ENCODE assay signal across 10 mouse cellular contexts in the genomic region with DNA sequence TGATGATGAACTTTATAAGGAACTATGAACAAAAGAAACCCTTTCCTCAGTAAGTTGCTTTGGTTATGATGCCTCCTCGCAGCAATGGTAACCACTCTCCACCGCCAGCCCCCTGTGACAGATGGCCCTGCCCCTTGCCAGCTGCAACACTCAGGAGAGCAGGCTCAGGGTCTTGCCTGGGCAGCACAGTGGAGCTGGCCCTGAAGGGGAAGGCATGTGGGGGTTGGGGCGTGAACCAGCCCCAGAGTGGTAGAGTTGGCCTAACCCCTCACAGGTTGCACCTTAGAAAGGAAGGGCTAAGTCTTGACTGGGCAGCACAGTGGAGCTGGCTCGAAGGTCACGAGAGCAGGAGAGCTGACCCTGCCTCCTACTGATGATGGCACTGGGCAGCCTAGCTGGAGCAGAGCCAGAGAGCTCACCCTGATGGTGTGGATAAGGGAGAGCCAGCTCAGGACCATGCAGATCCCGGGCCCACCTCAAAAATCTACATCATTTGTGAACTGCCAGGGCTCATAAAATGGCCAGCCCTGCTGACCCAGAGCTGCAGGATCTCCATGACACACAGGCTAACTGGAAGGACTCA. TPM values are rescaled to one million over a fixed set of nuclear protein-coding genes. Genes with fewer than 3 reads are reported as not detected.
DNase-seq lines count a peak whose midpoint lies in the region; ATAC-seq lines count a peak whose summit lies in the region.
"Had no signal": no experiment of that assay in that cellular context is flagged by ENCODE, and none has a peak within 500 bp of the region (broad histone marks: within the 10 kb centered on the region; RNA-seq: fewer than 3 reads in every experiment).

No protein-coding gene starts in this region.

- WGBS in lung, embryonic 16.5 days, result 65% methylated on average over 6 of the region's 6 CpGs

- no peaks in the 10 kb centered on the region for H3K9me3 ChIP-seq in lung, embryonic 16.5 days (ENCODE audit: control insufficient read depth, low read length)
- H3K9me3 ChIP-seq: megakaryocyte, embryonic 14.5 days had no signal

- ATAC-seq in lung, embryonic 16.5 days (ENCODE audit: low read depth), result peak; percentile 32; the same call in 1 of the 2 replicates
- peak; percentile 40 for ATAC-seq in megakaryocyte-erythroid progenitor cell, adult 5-6 weeks (replicated peaks; ENCODE audit: low FRiP score, low TSS enrichment, poor library complexity, severe bottlenecking)

- DNase-seq in adrenal gland, postnatal 14 days, result peak; percentile 58
- DNase-seq in adrenal gland, adult 18-20 months (ENCODE audit: low spot score in 2 of 2), result no peak
- no peak for DNase-seq in lung, postnatal 14 days
- peak; percentile 28 for DNase-seq in kidney, adult 18-20 months
- DNase-seq in natural killer cell, adult 2 months (ENCODE audit: low spot score in 2 of 2), result no peak
- no peak for DNase-seq in heart, adult 9 months (ENCODE audit: low spot score in 2 of 2)

- H3K27ac ChIP-seq in lung, embryonic 16.5 days (ENCODE audit: low read length), result no peak overlapping the region

- H3K27me3 ChIP-seq in lung, embryonic 16.5 days (ENCODE audit: control insufficient read depth, insufficient read depth, low read depth, low read length), result no peaks in the 10 kb centered on the region

- no peaks in the 10 kb centered on the region for H3K4me1 ChIP-seq in lung, embryonic 16.5 days (replicated peaks; ENCODE audit: control insufficient read depth, insufficient read depth, low read length)

- no peak overlapping the region for H3K9ac ChIP-seq in lung, embryonic 16.5 days (ENCODE audit: low read length)

- no peak overlapping the region for H3K4me2 ChIP-seq in lung, embryonic 16.5 days (ENCODE audit: low read depth, low read length)

- H3K36me3 ChIP-seq in lung, embryonic 16.5 days (ENCODE audit: control insufficient read depth, insufficient read depth, low read length), result peaks cover 24% of the 10 kb centered on the region

- H3K4me3 ChIP-seq in lung, embryonic 16.5 days (ENCODE audit: low read length), result no peak overlapping the region
- H3K4me3 ChIP-seq: erythroblast, embryonic 14.5 days; megakaryocyte, embryonic 14.5 days had no signal

RNA-seq across cellular contexts. Expression of a gene that starts 11.0 kb away (rescaled TPM):
- 50.1 and 50.7 TPM in 2 replicates for total RNA-seq in adrenal gland, postnatal 14 days (2021)
- 10 to 100 TPM; 48.2 to 52.5 TPM for total RNA-seq in adrenal gland, adult 18-20 months (2021)
- polyA plus RNA-seq in lung, embryonic 16.5 days (2015; fragmentation: Nextera tagmentation; extraction: Ambion mirVana), result 79.0 and 80.8 TPM in 2 replicates
- total RNA-seq in megakaryocyte-erythroid progenitor cell, adult 5-6 weeks (2014; fragmentation: Nextera tagmentation), result 59.5 and 69.2 TPM in 2 replicates
- 53.9 and 63.2 TPM in 2 replicates for total RNA-seq in megakaryocyte-erythroid progenitor cell, adult 5-6 weeks (2017)

RNA-seq across cellular contexts. Expression of a gene that starts 18.1 kb away (rescaled TPM):
- 87.9 and 88.6 TPM in 2 replicates for total RNA-seq in adrenal gland, postnatal 14 days (2021)
- total RNA-seq in adrenal gland, adult 18-20 months (2021), result 100 to 1,000 TPM; 107 to 112 TPM
- polyA plus RNA-seq in lung, embryonic 16.5 days (2015; fragmentation: Nextera tagmentation; extraction: Ambion mirVana), result 99.9 and 104 TPM in 2 replicates
- total RNA-seq in megakaryocyte-erythroid progenitor cell, adult 5-6 weeks (2014; fragmentation: Nextera tagmentation), result 18.9 and 35.5 TPM in 2 replicates
- 18.8 and 25.3 TPM in 2 replicates for total RNA-seq in megakaryocyte-erythroid progenitor cell, adult 5-6 weeks (2017)

RNA-seq across cellular contexts. Expression of a gene that starts 26.6 kb away (rescaled TPM):
- not detected in 2 replicates for total RNA-seq in adrenal gland, postnatal 14 days (2021)
- under 1 TPM in 1 of 2 experiments, not detected in 1; 0.06 TPM for total RNA-seq in adrenal gland, adult 18-20 months (2021)
- 0.06 TPM in 1 of 2 replicates, not detected in the other for polyA plus RNA-seq in lung, embryonic 16.5 days (2015; fragmentation: Nextera tagmentation; extraction: Ambion mirVana)
- total RNA-seq in megakaryocyte-erythroid progenitor cell, adult 5-6 weeks (2014; fragmentation: Nextera tagmentation), result 0.22 TPM in 1 of 2 replicates, not detected in the other
- not detected in 2 replicates for total RNA-seq in megakaryocyte-erythroid progenitor cell, adult 5-6 weeks (2017)
- polyA plus RNA-seq: erythroblast, embryonic 14.5 days had no signal

RNA-seq across cellular contexts. Expression of a gene that starts 34.9 kb away (rescaled TPM):
- 914 and 944 TPM in 2 replicates for total RNA-seq in adrenal gland, postnatal 14 days (2021)
- total RNA-seq in adrenal gland, adult 18-20 months (2021), result 100 to 1,000 TPM; 633 to 799 TPM
- polyA plus RNA-seq in lung, embryonic 16.5 days (2015; fragmentation: Nextera tagmentation; extraction: Ambion mirVana), result 113 and 114 TPM in 2 replicates
- 125 and 127 TPM in 2 replicates for total RNA-seq in megakaryocyte-erythroid progenitor cell, adult 5-6 weeks (2014; fragmentation: Nextera tagmentation)
- 70.9 and 91.2 TPM in 2 replicates for total RNA-seq in megakaryocyte-erythroid progenitor cell, adult 5-6 weeks (2017)

RNA-seq across cellular contexts. Expression of a gene that starts 56.4 kb away (rescaled TPM):
- total RNA-seq in adrenal gland, postnatal 14 days (2021), result 46.6 and 49.7 TPM in 2 replicates
- total RNA-seq in adrenal gland, adult 18-20 months (2021), result 10 to 100 TPM; 54.9 to 64.9 TPM
- 36.0 and 37.0 TPM in 2 replicates for polyA plus RNA-seq in lung, embryonic 16.5 days (2015; fragmentation: Nextera tagmentation; extraction: Ambion mirVana)
- 27.6 and 35.1 TPM in 2 replicates for total RNA-seq in megakaryocyte-erythroid progenitor cell, adult 5-6 weeks (2014; fragmentation: Nextera tagmentation)
- 34.6 and 39.0 TPM in 2 replicates for total RNA-seq in megakaryocyte-erythroid progenitor cell, adult 5-6 weeks (2017)

Comparison
In these comparisons a context has a peak if more than half of its experiments do, and no peak if none do; other contexts are left out.
1. DNase-seq: peak in adrenal gland, postnatal 14 days (single experiment) and kidney, adult 18-20 months (single experiment); none in adrenal gland, adult 18-20 months (0 of 2), lung, postnatal 14 days (single experiment), natural killer cell, adult 2 months (0 of 2) and heart, adult 9 months (0 of 2).